Mouse (Mus musculus): ENCODE measurements around the gene Btrc. TPM values are rescaled to one million over a fixed set of nuclear protein-coding genes. Genes with fewer than 3 reads are reported as not detected.
"Not testable (repeated sequence)": the region's sequence is repeated elsewhere in the genome, so short reads cannot be mapped to it uniquely, and the experiment has no call there.

The Btrc gene
- total RNA-seq (2017), result 14.2 to 17.9 TPM (median 16.4 TPM) in 3 replicates

DNA sequence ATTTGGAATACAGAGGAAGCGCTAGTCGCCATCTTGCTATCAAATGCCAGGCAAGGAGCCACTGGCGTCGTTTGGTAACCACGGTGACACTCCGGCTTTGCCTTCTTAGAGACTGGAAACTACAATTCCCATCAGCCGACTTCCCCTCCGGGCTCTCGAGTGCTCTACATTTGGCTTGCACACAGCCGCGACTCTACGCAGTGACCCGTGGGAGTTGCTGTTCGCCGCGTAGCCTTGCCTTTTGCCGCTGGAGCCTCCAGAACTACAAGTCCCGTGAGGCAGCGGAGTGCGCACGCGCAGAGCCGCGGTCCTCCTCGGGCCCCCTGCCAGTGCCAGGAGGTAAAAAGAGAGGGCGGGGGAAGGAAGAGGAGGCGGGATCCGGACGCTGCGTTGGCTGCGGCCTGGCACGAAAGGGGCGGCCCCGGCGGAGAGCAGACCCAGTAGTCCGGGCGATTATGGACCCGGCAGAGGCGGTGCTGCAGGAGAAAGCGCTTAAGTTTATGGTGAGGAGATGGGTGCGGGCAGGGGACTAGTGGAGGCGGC, at the start of gene Btrc:
Gene Btrc, plus strand, starts transcription at position 351 of the 543 bp plus-strand sequence.
- peak; percentile 98 for ATAC-seq (replicated peaks; ENCODE audit: insufficient number of reproducible peaks, low FRiP score, low TSS enrichment, poor library complexity, severe bottlenecking)

DNA sequence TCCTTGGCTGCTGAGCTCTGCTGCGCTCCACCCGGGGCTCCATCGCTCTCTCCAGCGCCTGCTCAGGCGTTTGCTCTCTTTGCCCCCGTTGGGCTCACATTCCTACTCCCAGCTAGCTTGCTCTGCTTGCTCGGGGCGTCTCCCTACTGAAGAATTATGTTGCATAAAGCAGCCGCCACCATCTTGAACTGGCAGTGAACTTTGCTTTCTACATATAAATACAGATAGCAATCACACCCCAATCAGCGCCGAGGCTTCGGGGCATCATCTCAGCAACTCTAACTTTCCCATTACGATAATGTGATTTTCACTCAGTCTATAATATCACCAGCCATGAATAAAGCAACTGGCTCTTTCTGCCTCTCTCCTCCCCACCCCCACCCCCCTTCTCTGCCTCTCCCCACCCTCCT, 46.1 kb upstream of the Btrc start:
- no peak for ATAC-seq (replicated peaks; ENCODE audit: insufficient number of reproducible peaks, low FRiP score, low TSS enrichment, poor library complexity, severe bottlenecking)

DNA sequence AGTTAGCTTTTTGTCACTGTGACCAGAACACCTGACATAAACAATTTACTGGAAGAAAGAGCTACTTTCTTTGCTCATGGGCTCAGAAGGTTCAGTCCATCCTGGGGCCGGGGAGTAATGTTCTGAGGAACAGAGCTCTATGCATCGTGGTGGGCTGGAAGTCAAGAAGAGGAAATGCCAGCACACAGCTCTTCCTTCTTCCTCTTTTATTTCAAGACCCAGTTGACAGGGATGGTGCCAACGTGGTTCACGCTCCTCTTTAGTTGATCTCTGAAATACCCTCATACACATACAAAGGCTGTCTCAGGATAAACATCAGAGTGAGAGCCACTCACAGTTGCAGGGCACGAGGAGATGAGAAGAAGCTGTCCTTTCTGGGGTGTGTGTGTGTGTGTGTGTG, 42.5 kb upstream of the Btrc start:
- no peak for ATAC-seq (replicated peaks; ENCODE audit: insufficient number of reproducible peaks, low FRiP score, low TSS enrichment, poor library complexity, severe bottlenecking)

DNA sequence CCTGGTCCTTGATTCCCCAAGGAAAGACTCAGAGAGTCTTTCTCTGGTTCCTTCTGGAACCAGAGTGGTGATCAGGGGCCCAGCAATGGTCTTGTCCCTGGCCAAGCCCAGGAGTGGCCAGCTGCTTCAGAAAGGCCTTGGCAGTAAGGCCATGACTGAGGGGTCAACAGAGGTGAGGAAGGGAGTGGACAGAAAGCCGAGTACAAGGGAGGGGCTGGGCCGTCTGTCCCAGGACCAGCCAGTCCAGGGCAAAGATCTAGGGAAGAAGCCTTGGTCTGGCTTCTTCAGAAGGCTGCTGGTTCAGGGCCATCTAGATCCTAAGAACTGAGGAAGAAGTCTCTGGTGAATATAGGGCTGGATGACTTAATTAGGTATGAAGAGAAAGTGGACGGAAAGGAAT, 34.5 kb upstream of the Btrc start:
- no peak for ATAC-seq (replicated peaks; ENCODE audit: insufficient number of reproducible peaks, low FRiP score, low TSS enrichment, poor library complexity, severe bottlenecking)

DNA sequence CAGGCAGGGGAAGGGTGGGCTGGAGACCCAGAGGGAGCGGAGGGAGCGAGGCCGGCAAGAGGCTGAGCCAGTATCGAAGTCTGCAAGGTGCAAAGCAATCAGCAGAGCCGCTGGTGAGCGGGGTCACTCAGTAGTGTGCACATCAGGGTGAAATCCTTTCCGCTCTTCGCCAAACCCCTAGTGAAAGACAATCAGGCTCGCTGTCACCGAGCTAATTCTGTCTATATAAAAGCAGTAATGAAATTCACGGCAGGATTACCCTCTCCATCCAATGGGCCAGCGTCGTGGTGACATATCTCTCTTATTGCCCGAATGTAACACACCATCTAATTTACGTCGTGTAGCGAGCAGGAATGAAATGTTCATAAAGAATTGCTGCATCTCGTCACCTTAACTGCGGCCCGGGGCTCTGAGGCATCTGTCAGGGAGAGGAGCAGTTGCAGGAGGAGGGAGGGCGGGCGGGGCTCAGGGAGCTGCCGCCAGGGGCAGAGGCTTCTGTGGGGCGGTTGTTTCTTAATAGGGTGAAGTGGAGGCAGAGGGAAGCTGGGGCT, 33.7 kb upstream of the Btrc start:
- ATAC-seq (replicated peaks; ENCODE audit: insufficient number of reproducible peaks, low FRiP score, low TSS enrichment, poor library complexity, severe bottlenecking), result no peak

DNA sequence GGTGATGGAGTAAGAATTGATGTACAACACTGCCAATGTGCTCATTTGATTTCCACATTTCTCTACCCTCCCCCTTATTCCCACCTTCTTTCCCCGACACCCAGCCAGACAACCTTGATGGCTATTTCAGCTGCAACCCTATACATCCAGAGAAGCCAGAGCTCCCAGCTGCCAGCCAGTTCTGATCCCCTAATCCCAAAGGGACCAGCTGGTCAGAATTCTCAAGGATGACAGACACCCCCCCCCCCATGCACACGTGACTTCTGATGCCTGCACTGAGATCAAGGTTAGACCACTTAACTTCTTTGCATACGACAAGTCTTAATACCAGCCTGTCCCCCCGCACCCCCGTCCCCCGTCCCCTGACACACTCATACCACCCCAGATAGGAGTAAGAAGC, 26.8 kb upstream of the Btrc start:
- no peak for ATAC-seq (replicated peaks; ENCODE audit: insufficient number of reproducible peaks, low FRiP score, low TSS enrichment, poor library complexity, severe bottlenecking)

DNA sequence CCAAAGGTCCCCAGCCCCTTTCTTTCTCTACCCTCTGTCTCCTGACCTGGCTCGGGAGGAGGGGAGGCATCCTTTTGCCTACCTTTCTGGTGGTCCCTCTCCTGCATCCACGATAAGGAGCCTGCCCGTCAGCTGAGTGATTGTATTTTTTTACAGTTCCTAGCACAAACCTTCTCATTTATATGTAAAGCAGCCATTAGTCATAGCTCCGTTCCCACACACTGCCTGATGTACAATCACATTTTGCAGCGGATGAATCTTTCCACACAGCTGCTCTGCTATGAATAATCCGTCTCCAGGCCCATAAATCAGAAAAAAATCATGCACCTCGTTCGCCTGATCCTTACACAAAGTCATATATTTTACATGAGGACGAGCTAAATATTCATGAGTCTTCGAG, 25.4 kb upstream of the Btrc start:
- ATAC-seq (replicated peaks; ENCODE audit: insufficient number of reproducible peaks, low FRiP score, low TSS enrichment, poor library complexity, severe bottlenecking), result no peak

DNA sequence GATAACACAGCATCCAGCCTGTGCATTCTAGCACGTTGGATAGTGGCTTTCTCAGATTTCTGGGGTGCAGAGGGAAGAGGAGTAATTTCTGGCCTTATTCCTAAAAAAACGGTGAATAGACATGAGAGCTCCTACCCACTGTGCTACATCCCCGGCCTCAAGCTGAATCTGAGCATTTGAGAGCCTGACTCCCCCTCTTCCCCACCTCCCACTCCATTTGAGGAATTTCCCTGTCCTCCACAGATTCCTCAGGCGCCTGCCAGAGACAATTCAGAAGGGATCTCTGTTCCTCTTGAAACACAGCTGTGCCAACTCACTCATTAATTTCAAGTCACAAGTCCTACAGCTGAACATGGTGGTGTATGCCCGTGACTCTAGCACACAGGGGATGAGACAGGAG, 19.6 kb upstream of the Btrc start:
- ATAC-seq (replicated peaks; ENCODE audit: insufficient number of reproducible peaks, low FRiP score, low TSS enrichment, poor library complexity, severe bottlenecking), result no peak

DNA sequence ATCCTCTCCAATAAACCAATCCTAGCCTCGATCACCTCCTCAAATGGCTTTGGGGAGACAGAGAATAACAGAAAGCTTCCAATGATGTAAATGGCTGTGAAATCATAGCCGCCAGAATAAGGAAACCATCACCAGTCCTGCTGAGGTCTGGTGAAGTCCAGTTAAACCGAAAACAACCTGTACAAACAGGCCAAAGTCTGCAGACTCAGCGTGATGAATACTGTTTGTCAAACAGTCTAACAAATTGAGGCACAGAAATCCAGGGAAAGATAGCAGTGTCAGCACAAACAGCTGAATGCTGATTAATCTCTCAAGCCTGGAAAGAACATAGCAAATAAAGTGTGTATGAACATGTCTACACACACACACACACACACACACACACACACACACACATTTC, 15.3 kb upstream of the Btrc start:
- ATAC-seq (replicated peaks; ENCODE audit: insufficient number of reproducible peaks, low FRiP score, low TSS enrichment, poor library complexity, severe bottlenecking), result no peak

DNA sequence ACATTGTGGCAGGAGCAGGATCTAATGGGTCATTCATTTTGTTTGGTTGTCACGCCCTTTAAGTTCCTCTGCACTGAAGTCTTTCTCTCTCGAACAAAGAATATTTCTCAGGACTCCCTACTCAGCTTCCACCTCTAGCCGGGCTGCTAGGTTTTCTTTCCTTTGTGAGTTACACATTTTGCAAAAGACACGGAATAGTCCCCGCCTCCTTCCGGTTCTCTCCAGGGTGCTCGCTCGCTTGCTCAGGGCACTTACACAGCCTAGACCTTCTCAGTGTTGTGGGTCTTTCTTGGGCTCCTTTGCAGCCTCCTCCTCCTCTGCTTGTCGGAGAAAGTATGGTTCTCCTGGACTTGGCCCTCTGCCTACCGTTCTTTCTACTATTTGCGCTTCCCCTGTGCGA, 13.1 kb upstream of the Btrc start:
- ATAC-seq (replicated peaks; ENCODE audit: insufficient number of reproducible peaks, low FRiP score, low TSS enrichment, poor library complexity, severe bottlenecking), result no peak

DNA sequence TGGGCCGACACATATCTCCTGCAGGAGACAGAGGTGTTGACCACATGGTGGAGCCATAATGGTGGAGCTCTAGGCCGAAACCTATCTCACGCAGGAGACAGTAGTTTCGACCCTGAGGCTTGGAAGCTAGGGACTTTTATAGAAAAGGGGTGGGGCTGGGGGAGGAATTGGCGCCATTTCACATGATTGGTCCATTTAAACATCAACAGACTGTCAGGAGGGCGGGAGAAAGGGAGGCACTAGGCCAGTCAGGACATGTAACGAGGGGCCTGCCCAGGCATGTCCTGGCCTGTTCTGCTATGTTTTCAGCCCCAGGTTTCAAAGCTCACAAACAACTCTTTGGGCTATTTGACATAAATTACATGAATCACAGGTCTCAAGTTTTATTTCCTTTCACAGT, 10.8 kb upstream of the Btrc start:
- not testable (repeated sequence) for ATAC-seq (replicated peaks; ENCODE audit: insufficient number of reproducible peaks, low FRiP score, low TSS enrichment, poor library complexity, severe bottlenecking)

DNA sequence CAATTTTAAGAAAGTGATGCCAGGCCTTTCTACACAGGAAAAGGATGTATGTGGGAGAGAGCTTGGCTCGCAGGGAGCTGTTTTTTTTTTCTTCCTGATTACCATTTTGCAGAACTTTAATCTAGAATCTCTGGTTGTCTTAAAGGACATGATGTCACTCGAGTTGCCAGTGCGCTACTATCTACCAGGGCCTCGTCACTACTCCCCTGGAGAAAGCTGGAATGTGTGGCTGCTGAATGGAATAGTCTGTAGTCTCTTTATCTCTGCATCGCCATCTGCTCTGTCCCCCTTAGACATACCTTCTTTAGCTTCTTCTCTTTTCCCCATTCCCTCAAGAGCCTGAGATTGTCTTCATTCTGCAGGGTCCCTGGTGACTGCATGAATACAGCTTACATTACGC, 7.9 kb upstream of the Btrc start:
- ATAC-seq (replicated peaks; ENCODE audit: insufficient number of reproducible peaks, low FRiP score, low TSS enrichment, poor library complexity, severe bottlenecking), result no peak

DNA sequence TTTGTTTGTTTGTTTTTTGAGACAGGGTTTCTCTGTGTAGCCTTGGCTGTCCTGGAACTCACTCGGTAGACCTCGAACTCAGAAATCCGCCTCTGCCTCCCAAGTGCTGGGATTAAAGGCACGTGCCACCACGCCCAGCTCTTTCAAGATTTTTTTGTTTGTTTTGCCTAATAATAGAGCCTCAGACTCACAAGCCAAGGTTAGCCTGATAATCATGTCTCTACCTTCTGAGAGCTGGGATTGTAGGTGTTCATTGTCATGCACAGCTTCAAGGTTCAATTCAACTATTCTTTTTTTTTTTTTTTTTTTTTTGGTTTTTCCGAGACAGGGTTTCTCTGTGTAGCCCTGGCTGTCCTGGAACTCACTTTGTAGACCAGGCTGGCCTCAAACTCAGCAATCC, 6.7 kb upstream of the Btrc start:
- ATAC-seq (replicated peaks; ENCODE audit: insufficient number of reproducible peaks, low FRiP score, low TSS enrichment, poor library complexity, severe bottlenecking), result not testable (repeated sequence)

DNA sequence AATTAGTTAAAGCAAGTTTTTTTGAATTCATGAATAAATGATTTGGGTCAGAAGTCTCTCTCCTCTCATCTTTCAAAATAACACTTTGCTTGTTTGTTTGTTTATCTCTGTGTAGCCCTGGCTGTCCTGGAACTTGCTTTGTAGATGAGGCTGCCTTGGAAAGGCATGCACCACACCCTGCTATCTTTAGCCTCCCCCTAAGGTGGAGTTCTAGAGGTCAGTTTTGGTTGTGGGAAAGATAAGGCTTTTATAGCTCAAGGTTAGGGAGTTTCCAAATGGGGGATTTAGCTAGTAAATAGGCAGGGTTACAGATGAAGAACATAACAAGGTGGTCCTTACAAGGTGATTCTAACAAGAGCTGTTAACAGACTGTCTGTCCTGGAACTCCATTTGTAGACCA, 3.0 kb upstream of the Btrc start:
- no peak for ATAC-seq (replicated peaks; ENCODE audit: insufficient number of reproducible peaks, low FRiP score, low TSS enrichment, poor library complexity, severe bottlenecking)

DNA sequence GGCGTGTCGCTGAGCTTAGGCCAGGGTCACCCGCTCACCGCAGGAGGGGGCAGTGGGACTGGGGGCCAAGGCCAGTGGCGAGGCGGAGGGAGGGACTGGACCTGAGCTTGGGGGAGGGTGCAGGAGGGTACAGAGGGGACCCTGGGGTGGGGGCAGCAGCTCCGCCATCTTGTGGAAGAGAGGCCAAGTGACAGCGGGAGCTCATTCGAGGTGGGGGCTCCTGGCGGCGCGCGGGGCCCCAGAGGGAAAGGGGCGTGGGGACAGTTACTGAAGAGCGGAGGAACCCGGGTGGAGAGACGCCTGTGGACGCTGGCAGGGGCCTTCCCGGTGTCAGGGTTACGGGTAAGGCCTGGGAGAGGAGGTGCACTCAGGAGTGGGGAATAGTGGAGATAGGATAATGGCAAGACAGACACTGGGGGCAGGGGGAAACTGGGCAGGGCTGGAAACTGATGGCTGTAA, 428 bp downstream of the Btrc start:
- 0 out of 2 replicates have a peak, but pooled peaks have one; percentile 18 for ATAC-seq (replicated peaks; ENCODE audit: insufficient number of reproducible peaks, low FRiP score, low TSS enrichment, poor library complexity, severe bottlenecking)

DNA sequence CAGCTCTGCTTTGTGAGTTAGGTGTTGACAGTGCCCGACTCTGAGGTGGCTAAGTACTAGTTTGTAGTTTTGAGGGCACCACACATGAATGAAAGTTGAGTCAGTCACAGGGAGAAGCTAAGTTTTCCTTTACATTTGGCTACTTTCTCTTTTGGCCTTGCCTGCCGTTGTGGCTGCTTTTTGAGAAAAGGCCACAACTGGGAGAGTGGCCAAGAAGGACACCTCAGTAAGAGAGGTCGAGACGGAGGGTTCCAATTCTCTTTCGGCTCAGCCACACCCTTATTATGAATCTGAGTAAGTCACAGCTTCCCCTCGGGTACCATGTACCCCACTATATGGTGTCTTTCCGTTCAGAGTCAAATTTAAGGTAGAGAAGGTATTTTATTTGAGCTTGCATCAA, 3.1 kb downstream of the Btrc start:
- ATAC-seq (replicated peaks; ENCODE audit: insufficient number of reproducible peaks, low FRiP score, low TSS enrichment, poor library complexity, severe bottlenecking), result no peak

DNA sequence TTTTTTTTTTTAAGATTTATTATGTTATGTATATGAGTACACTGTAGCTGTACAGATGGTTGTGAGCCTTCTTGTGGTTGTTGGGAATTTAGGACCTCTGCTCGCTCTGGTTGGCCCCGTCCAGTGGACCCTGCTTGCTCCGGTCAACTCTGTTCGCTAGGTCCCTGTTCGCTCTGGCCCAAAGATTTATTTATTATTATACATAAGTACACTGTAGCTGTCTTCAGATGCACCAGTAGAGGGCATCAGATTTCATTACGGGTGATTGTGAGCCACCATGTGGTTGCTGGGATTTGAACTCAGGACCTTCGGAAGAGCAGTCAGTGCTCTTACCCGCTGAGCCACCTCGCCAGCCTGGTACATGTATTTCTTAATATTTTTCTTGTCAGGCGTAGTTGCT, 21.3 kb downstream of the Btrc start:
- ATAC-seq (replicated peaks; ENCODE audit: insufficient number of reproducible peaks, low FRiP score, low TSS enrichment, poor library complexity, severe bottlenecking), result not testable (repeated sequence)

DNA sequence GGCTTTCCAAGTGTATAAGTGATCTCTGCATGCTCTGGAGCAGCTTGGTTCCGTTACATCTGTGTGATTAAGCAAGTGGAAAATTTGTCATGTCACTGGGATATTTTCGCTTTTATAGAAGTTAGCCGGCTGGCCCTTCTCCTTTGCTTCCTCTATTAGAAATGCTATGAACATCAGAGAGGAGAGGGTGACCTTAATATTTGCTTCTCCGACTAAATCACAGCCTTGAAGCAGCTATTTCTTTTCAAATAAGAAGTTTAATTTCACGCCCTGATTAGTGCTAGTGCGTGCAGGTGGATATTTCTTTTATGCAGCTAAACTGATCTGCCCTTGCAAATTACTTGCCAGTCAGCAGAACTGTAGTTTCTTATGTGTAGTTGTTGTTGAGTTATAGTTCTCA, 25.0 kb downstream of the Btrc start:
- no peak for ATAC-seq (replicated peaks; ENCODE audit: insufficient number of reproducible peaks, low FRiP score, low TSS enrichment, poor library complexity, severe bottlenecking)

DNA sequence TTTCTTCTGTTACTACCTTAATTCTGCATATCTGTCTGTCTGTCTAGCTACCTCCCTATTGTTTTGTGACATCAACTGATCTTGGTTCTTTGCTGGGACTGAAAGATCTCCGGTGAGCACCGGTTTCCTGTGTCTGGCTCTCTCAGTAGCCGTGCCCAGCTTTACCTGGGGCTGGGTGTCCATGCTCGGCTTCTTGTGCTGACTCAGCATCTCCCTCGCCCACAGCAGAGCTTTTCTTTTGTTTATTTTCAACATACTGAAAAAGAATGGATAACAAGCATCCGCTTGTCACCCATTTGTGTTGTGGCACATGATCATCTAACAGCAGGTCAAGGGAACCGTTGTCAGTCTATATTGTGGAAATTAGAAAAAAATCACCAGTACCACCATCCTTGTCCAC, 30.5 kb downstream of the Btrc start:
- ATAC-seq (replicated peaks; ENCODE audit: insufficient number of reproducible peaks, low FRiP score, low TSS enrichment, poor library complexity, severe bottlenecking), result no peak

DNA sequence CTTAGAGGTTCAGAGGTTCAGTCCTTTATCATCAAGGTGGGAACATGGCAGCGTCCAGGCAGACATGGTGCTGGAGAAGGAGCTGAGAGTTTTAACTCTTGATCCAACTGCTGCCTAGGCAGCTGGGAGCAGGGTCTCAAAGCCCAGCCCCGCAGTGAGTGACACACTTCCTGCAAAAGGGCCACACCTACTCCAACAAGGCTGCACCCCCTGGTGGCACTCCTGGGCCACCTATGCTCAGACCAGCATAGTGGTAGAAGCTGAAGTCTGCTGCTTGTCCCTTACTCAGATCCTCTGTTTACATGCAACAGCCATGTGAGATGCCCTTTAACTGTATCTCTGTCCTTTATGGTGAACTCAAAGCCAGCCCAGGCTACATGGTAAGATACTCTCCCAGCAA, 47.5 kb downstream of the Btrc start:
- ATAC-seq (replicated peaks; ENCODE audit: insufficient number of reproducible peaks, low FRiP score, low TSS enrichment, poor library complexity, severe bottlenecking), result no peak

DNA sequence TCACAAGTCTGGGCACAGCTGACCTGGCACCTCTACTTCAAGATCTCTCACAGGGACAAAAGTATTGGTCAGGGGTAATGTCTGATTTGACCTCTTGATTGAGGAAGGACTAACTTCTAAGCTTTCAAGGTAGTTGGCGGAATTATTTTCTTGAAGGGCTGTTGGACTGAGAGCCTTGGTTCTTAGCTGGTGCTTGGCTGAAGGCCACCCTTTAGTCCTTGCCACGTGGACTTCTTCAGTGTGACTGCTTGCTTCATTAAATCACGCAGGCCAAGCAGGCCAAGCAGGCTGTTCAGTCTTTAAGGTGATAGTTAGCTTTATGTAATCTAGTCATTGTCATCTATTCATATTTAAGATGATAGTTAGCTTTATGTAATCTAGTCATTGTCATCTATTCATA, 49.2 kb downstream of the Btrc start:
- ATAC-seq (replicated peaks; ENCODE audit: insufficient number of reproducible peaks, low FRiP score, low TSS enrichment, poor library complexity, severe bottlenecking), result no peak
